Mouse (Mus musculus) small intestine, adult 2 months (tissue): ENCODE results near the gene Aff4. TPM values are rescaled to one million over a fixed set of nuclear protein-coding genes. Genes with fewer than 3 reads are reported as not detected.

ENCODE experiments used
- H3K27ac ChIP-seq: fragments of 200-500 bp; 2 replicates; pipeline ENCODE4 v1.5.1; 2012; ENCODE audit warnings: low read depth, low read length, control low read depth, inconsistent platforms; ENCODE audit not compliant: insufficient read depth
- H3K27me3 ChIP-seq: fragments of 200-500 bp; 2 replicates; pipeline ENCODE4 v1.6.1; 2012; ENCODE audit warnings: mild to moderate bottlenecking, moderate library complexity, low read length, inconsistent platforms; ENCODE audit not compliant: control insufficient read depth, insufficient read depth
- H3K36me3 ChIP-seq: fragments of 200-500 bp; 2 replicates; pipeline ENCODE4 v1.6.1; 2012; ENCODE audit warnings: mild to moderate bottlenecking, low read length, control low read depth, inconsistent platforms; ENCODE audit not compliant: control insufficient read depth, insufficient read depth
- H3K4me1 ChIP-seq: fragments of 200-500 bp; 2 replicates; pipeline ENCODE4 v1.6.1; 2012; ENCODE audit warnings: low read length, inconsistent platforms, mixed read lengths; ENCODE audit not compliant: control insufficient read depth, insufficient read depth, insufficient read length
- H3K4me3 ChIP-seq: fragments of 200-500 bp; 2 replicates; pipeline ENCODE4 v1.5.1; 2012; ENCODE audit warnings: low read depth, mild to moderate bottlenecking, control low read depth, inconsistent platforms, low read length, moderate library complexity
- CTCF ChIP-seq: fragments of 200-500 bp; IDR thresholded peaks from 2 replicates; pipeline ENCODE4 v1.5.1; 2012; ENCODE audit warnings: low read depth, mild to moderate bottlenecking, control low read depth, inconsistent platforms, low read length, moderate library complexity, mixed read lengths; ENCODE audit not compliant: insufficient replicate concordance, insufficient read length; ENCODE audit errors: extremely low read depth
- POLR2A ChIP-seq: fragments of 200-500 bp; IDR thresholded peaks from 2 replicates; pipeline ENCODE4 v1.6.1; 2012; ENCODE audit warnings: low read depth, mild to moderate bottlenecking, control low read depth, inconsistent platforms, low read length, moderate library complexity
- WGBS: fragments of 180-500 bp; shearing (Covaris S2); methylation state at CpG from one replicate; pipeline ENCODE4 v1.1.7; 2018; 5-methylcytosine and 5-hydroxymethylcytosine counted together
- polyA plus RNA-seq: library from polyadenylated mRNA; depleted of rRNA; stranded (reverse); fragments of >200 nt; gene quantifications from 2 replicates; pipeline ENCODE4 v1.2.3, GENCODE M21; 2012; rRNA removed

Gene Aff4
- polyA plus RNA-seq, 1 experiment, result 6.6 TPM

GRCm38 (mm10) chr11:53469968-53470695 is 119.5 kb downstream of the Aff4 start, which contains the start of gene Gm9837:
Gm9837 (minus strand) TSS chr11:53470479.
- TF ChIP-seq POLR2A, result no peak
- TF ChIP-seq CTCF, result peak; percentile 95
- Histone ChIP-seq H3K4me1 (no peaks in the 10 kb centered on the region), H3K36me3 (no peaks in the 10 kb centered on the region), H3K27me3 (peaks cover 6% of the 10 kb centered on the region; the same call in 1 of the 2 replicates), H3K4me3 (no peak within 1 kb of the TSS), H3K27ac (no peak within 1 kb of the TSS)
- WGBS, result 8% methylated on average over 29 of the region's 29 CpGs

Other genes with a start within 250 kb of the Aff4 start
- 13.3 and 18.6 TPM in 2 replicates for gene Hspa4, start 50.4 kb upstream of the Aff4 start, polyA plus RNA-seq
- gene Zcchc10, start 26.2 kb upstream of the Aff4 start, polyA plus RNA-seq, result 1.0 and 1.7 TPM in 2 replicates
- gene Leap2, start 72.3 kb downstream of the Aff4 start, polyA plus RNA-seq, result 35.6 and 72.2 TPM in 2 replicates
- gene Uqcrq, start 80.0 kb downstream of the Aff4 start, polyA plus RNA-seq, result 727 and 1,116 TPM in 2 replicates
- gene Gdf9, start 80.2 kb downstream of the Aff4 start, polyA plus RNA-seq, result 0.80 and 1.3 TPM in 2 replicates
- 0.04 TPM in 1 of 2 replicates, not detected in the other for gene Gm10447, start 106.3 kb downstream of the Aff4 start, polyA plus RNA-seq
- 2.6 and 3.0 TPM in 2 replicates for gene Shroom1, start 106.4 kb downstream of the Aff4 start, polyA plus RNA-seq
- not detected in 2 replicates for gene Gm9837, start 119.6 kb downstream of the Aff4 start, polyA plus RNA-seq
- gene Gm9945, start 129.3 kb downstream of the Aff4 start, polyA plus RNA-seq, result not detected in 2 replicates
- 9.7 and 61.2 TPM in 2 replicates for gene Sowaha, start 129.4 kb downstream of the Aff4 start, polyA plus RNA-seq
- gene Sept8, start 168.4 kb downstream of the Aff4 start, polyA plus RNA-seq, result 6.4 and 9.7 TPM in 2 replicates
- gene Kif3a, start 216.5 kb downstream of the Aff4 start, polyA plus RNA-seq, result 0.72 and 0.89 TPM in 2 replicates